In the genomic region with DNA sequence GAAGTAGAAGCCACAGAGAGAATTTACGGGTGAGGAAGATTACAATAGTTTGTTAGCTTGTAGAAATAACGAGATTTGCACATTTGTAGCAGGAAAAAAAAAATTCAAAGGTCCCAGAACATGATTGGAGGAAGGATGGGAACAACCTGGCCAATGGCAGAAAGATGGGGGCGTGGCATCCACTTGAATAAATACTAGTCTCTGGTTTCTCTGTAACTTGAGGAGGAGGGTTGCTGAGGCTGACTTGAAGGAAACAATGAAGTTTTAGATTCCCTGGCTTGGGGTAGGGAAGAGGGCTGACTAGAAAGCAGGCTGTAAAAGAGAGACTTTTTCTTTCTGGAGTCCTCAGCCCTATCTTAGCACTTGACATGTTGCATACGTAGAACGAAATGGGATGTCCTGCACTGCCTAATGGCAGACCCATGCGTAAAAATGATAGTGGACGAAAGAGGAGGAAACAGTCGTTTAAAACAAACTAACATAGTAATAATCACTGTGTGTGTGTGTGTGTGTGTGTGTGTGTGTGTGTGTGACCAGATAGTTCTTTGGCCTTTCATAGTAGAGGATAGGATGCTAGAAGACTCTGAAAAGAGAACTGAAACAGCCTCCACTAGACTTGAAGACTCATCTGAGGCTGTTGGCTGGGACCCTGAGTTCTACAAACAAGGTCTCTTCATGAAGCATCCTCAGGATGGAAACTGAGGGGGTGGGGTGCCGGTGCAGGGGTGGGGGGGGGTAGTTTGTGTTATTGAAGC, we compare ENCODE assay signal across 1 mouse cellular context.
TF ChIP-seq lines count a peak whose summit lies in the region.

No protein-coding gene starts in this region.

TF ChIP-seq in MEL, 35 proteins besides CTCF, POLR2A, EP300 and RAD21 (continued from another document):
- TF ChIP-seq MYC (IDR thresholded peaks at IDR 0.05; ENCODE audit: low read depth, low read length) = 0 out of 2 replicates have a peak, but pooled peaks have one; percentile 22
